Mouse (Mus musculus) cerebellum, adult 2 months (tissue): ENCODE data around the gene Noxred1. TPM values are rescaled to one million over a fixed set of nuclear protein-coding genes. Genes with fewer than 3 reads are reported as not detected.
A peak's percentile ranks its signal among the peaks of the same experiment; 100 is the strongest.

Experiments used
- DNase-seq, 2 experiments: peaks; one replicate each; pipeline ENCODE4 v3.0.0; 2021
- H3K27ac ChIP-seq: fragments of 200-500 bp; 2 replicates; pipeline ENCODE4 v1.5.1; 2012; ENCODE audit warnings: low read length, control low read depth, inconsistent platforms; ENCODE audit not compliant: insufficient read depth
- H3K27me3 ChIP-seq: fragments of 200-500 bp; 2 replicates; pipeline ENCODE4 v1.6.1; 2012; ENCODE audit warnings: inconsistent platforms, mild to moderate bottlenecking, low read length, moderate library complexity; ENCODE audit not compliant: control insufficient read depth, insufficient read depth
- H3K4me1 ChIP-seq: fragments of 200-500 bp; 2 replicates; pipeline ENCODE4 v1.6.1; 2011; ENCODE audit warnings: low read length; ENCODE audit not compliant: control insufficient read depth, insufficient read depth
- H3K4me3 ChIP-seq: fragments of 200-500 bp; replicated peaks from 2 replicates; pipeline ENCODE3; 2011; ENCODE audit warnings: mild to moderate bottlenecking, low read depth, low read length, control low read depth; ENCODE audit not compliant: insufficient read depth
- CTCF ChIP-seq: fragments of 200-500 bp; IDR thresholded peaks from 2 replicates; pipeline ENCODE4 v1.5.1; 2011; ENCODE audit warnings: low read depth, mild to moderate bottlenecking, control low read depth, low read length, moderate library complexity, borderline replicate concordance; ENCODE audit not compliant: insufficient read depth
- POLR2A ChIP-seq: fragments of 200-500 bp; IDR thresholded peaks from 2 replicates; pipeline ENCODE4 v1.6.1; 2011; ENCODE audit warnings: low read length, control low read depth, borderline replicate concordance; ENCODE audit not compliant: insufficient read depth
- WGBS: fragments of 180-500 bp; shearing (Covaris S2); methylation state at CpG from one replicate; pipeline ENCODE4 v1.1.7; 2018; 5-methylcytosine and 5-hydroxymethylcytosine counted together
- polyA plus RNA-seq: library from polyadenylated mRNA; depleted of rRNA; stranded (reverse); fragments of >200 nt; gene quantifications from 2 replicates; pipeline ENCODE4 v1.2.3, GENCODE M21; 2012; rRNA removed

The Noxred1 gene
- polyA plus RNA-seq, 1 experiment = 2.0 TPM

GRCm38 (mm10) chr12:87198792-87199191 lies 39.7 kb downstream of the Noxred1 start:
- 38% methylated on average over 6 of the region's 6 CpGs for WGBS
- 0 out of 2 replicates have a peak, but pooled peaks cover 2% of the 10 kb centered on the region for H3K4me1 ChIP-seq
- no peak overlapping the region for H3K27ac ChIP-seq
- peak overlapping the region; percentile 89 for H3K4me3 ChIP-seq
- TF ChIP-seq CTCF = no peak
- no peak for TF ChIP-seq POLR2A
- H3K27me3 ChIP-seq = no peaks in the 10 kb centered on the region
- no peak for DNase-seq

GRCm38 (mm10) chr12:87196310-87196709 lies 42.2 kb downstream of the Noxred1 start:
- 0 out of 2 replicates have a peak, but pooled peaks cover 2% of the 10 kb centered on the region for H3K4me1 ChIP-seq
- H3K27me3 ChIP-seq = no peaks in the 10 kb centered on the region
- H3K4me3 ChIP-seq = no peak overlapping the region
- no peak for DNase-seq
- H3K27ac ChIP-seq = no peak overlapping the region
- TF ChIP-seq POLR2A (no peak), CTCF (no peak)

- Histone ChIP-seq H3K4me1 (0 out of 2 replicates have a peak, but pooled peaks cover 2% of the 10 kb centered on the region), H3K27ac (no peak overlapping the region), H3K4me3 (no peak overlapping the region), H3K27me3 (no peaks in the 10 kb centered on the region)
- TF ChIP-seq CTCF = no peak
- no peak for TF ChIP-seq POLR2A
- DNase-seq = no peak
- 94% methylated on average over 1 of the region's 1 CpGs for WGBS
Observed at GRCm38 (mm10) chr12:87195069-87195468, 43.5 kb downstream of the Noxred1 start.

GRCm38 (mm10) chr12:87193008-87193407 lies 45.5 kb downstream of the Noxred1 start:
- WGBS = 91% methylated on average over 3 of the region's 3 CpGs
- Histone ChIP-seq H3K27me3 (no peaks in the 10 kb centered on the region), H3K4me3 (no peak overlapping the region), H3K4me1 (peaks cover 5% of the 10 kb centered on the region; the same call in 1 of the 2 replicates), H3K27ac (no peak overlapping the region)
- no peak for TF ChIP-seq POLR2A
- no peak for TF ChIP-seq CTCF
- DNase-seq = no peak

GRCm38 (mm10) chr12:87177631-87178030 lies 60.9 kb downstream of the Noxred1 start:
- 92% methylated on average over 4 of the region's 4 CpGs for WGBS
- TF ChIP-seq POLR2A (no peak), CTCF (no peak)
- H3K27me3 ChIP-seq = no peaks in the 10 kb centered on the region
- H3K4me3 ChIP-seq = no peak overlapping the region
- no peak overlapping the region for H3K27ac ChIP-seq
- no peaks in the 10 kb centered on the region for H3K4me1 ChIP-seq
- DNase-seq = no peak

- no peak for TF ChIP-seq POLR2A
- no peak for TF ChIP-seq CTCF
- DNase-seq = no peak
- WGBS = 79% methylated on average over 4 of the region's 4 CpGs
Observed at GRCm38 (mm10) chr12:87175194-87175946, 63.2 kb downstream of the Noxred1 start.

More at GRCm38 (mm10) chr12:87175194-87175946, 63.2 kb downstream of the Noxred1 start:
- no peak overlapping the region for H3K4me3 ChIP-seq
- H3K27ac ChIP-seq = no peak overlapping the region
- H3K27me3 ChIP-seq = no peaks in the 10 kb centered on the region
- no peaks in the 10 kb centered on the region for H3K4me1 ChIP-seq

Other genes starting within 250 kb of the Noxred1 start
- gene Zdhhc22, start 248.3 kb downstream of the Noxred1 start, polyA plus RNA-seq = 28.1 and 29.3 TPM in 2 replicates
- 55.9 and 71.0 TPM in 2 replicates for gene Tmem63c, start 217.4 kb downstream of the Noxred1 start, polyA plus RNA-seq
- 3.8 and 5.0 TPM in 2 replicates for gene Ngb, start 136.2 kb downstream of the Noxred1 start, polyA plus RNA-seq
- gene Gstz1, start 91.6 kb downstream of the Noxred1 start, polyA plus RNA-seq = 64.1 and 69.4 TPM in 2 replicates
- 21.9 and 22.4 TPM in 2 replicates for gene Pomt2, start 90.8 kb downstream of the Noxred1 start, polyA plus RNA-seq
- gene Samd15, start 39.0 kb downstream of the Noxred1 start, polyA plus RNA-seq = 1.9 and 2.0 TPM in 2 replicates
- 22.1 and 23.5 TPM in 2 replicates for gene Tmed8, start 38.3 kb downstream of the Noxred1 start, polyA plus RNA-seq
- gene Vipas39, start 27.5 kb upstream of the Noxred1 start, polyA plus RNA-seq = 58.2 and 60.3 TPM in 2 replicates
- 238 and 246 TPM in 2 replicates for gene Ahsa1, start 27.7 kb upstream of the Noxred1 start, polyA plus RNA-seq
- 0.21 and 0.26 TPM in 2 replicates for gene Ism2, start 61.0 kb upstream of the Noxred1 start, polyA plus RNA-seq
- 23.3 and 25.2 TPM in 2 replicates for gene Sptlc2, start 149.6 kb upstream of the Noxred1 start, polyA plus RNA-seq
- gene Slirp, start 205.2 kb upstream of the Noxred1 start, polyA plus RNA-seq = 82.7 and 86.7 TPM in 2 replicates
- 18.3 and 22.0 TPM in 2 replicates for gene Alkbh1, start 205.3 kb upstream of the Noxred1 start, polyA plus RNA-seq
- gene Snw1, start 233.5 kb upstream of the Noxred1 start, polyA plus RNA-seq = 46.3 and 50.7 TPM in 2 replicates